Comparison of ENCODE assay signal across 18 mouse cellular contexts in the genomic region with DNA sequence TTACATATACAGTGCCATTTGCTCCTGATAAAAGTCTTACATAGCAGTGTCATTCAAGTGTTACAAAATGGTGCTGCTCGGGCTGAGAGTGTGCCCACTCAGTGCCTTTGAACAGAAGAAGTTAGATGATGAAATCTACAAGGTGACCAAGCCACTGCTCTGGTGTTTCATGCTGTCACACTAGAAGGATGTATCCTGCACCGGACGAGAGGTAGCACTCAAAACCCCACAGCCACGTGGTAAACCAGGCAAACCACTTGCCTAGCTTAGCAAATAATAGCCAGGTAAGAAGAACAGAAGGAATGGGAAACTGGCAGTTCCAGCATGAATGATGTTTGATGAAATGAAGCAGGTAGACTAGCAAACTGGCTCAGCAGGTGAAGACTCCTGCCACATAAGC. TPM values are rescaled to one million over a fixed set of nuclear protein-coding genes. Genes with fewer than 3 reads are reported as not detected.
"Had no signal": no experiment of that assay in that cellular context is flagged by ENCODE, and none has a peak within 500 bp of the region (broad histone marks: within the 10 kb centered on the region; RNA-seq: fewer than 3 reads in every experiment).

No protein-coding gene starts in this region.

- H3K4me3 ChIP-seq: limb, embryonic 15.5 days; liver, embryonic 12.5 days; lung, embryonic 15.5 days; midbrain, embryonic 10.5 days; midbrain, embryonic 12.5 days; myocyte; neural tube, embryonic 13.5 days; neural tube, embryonic 15.5 days had no signal

- H3K27ac ChIP-seq: limb, embryonic 15.5 days; liver, embryonic 12.5 days; liver, embryonic 14.5 days; lung, embryonic 15.5 days; midbrain, embryonic 10.5 days; midbrain, embryonic 12.5 days; neural tube, embryonic 13.5 days; neural tube, embryonic 15.5 days had no signal

- H3K4me1 ChIP-seq: limb, embryonic 15.5 days; liver, embryonic 12.5 days; lung, embryonic 15.5 days; midbrain, embryonic 10.5 days; midbrain, embryonic 12.5 days; neural tube, embryonic 13.5 days; neural tube, embryonic 15.5 days had no signal

- H3K27me3 ChIP-seq: limb, embryonic 15.5 days; liver, embryonic 12.5 days; lung, embryonic 15.5 days; midbrain, embryonic 12.5 days; neural tube, embryonic 13.5 days; neural tube, embryonic 15.5 days had no signal

- DNase-seq: midbrain, embryonic 14.5 days; retina, postnatal 1 day; right cerebral cortex, adult 18-20 months; right cerebral cortex, postnatal 25 days; right cerebral cortex, postnatal 4 days; spleen, adult 18-20 months; thymus, adult 18-20 months; thymus, postnatal 25 days had no signal

- H3K4me2 ChIP-seq: limb, embryonic 15.5 days; liver, embryonic 12.5 days; lung, embryonic 15.5 days; midbrain, embryonic 12.5 days; neural tube, embryonic 13.5 days; neural tube, embryonic 15.5 days had no signal

- H3K9me3 ChIP-seq: limb, embryonic 15.5 days; liver, embryonic 12.5 days; lung, embryonic 15.5 days; midbrain, embryonic 12.5 days had no signal

- ATAC-seq: liver, embryonic 12.5 days; midbrain, embryonic 16.5 days had no signal

- H3K9ac ChIP-seq: limb, embryonic 15.5 days; liver, embryonic 12.5 days; liver, embryonic 14.5 days; lung, embryonic 15.5 days; midbrain, embryonic 12.5 days; neural tube, embryonic 13.5 days; neural tube, embryonic 15.5 days had no signal

RNA-seq across cellular contexts. Expression of a gene that starts 33.4 kb away (rescaled TPM):
- polyA plus RNA-seq: myocyte had no signal

RNA-seq across cellular contexts. Expression of a gene that starts 58.4 kb away (rescaled TPM):
- polyA plus RNA-seq: myocyte had no signal
